Mouse (Mus musculus): ENCODE measurements at regions not wholly inside any gene's neighbourhood (a gene's known extent, or its start where the extent isn't known, plus 50 kb on each side); places are given as distances from the start of the nearest gene placed in this dataset.

GRCm38 (mm10) chr3:61467158-61467557 lies 101.4 kb upstream of the B430305J03Rik start:
- TF ChIP-seq CTCF (IDR thresholded peaks at IDR 0.05; ENCODE audit: extremely low read depth, insufficient read depth, low read length), result peak; percentile 47
- no peak for TF ChIP-seq POLR2A (IDR thresholded peaks at IDR 0.05; ENCODE audit: extremely low read depth, insufficient read depth, low read length)

Data from cortical plate, adult 2 months (tissue).